In the genomic region with DNA sequence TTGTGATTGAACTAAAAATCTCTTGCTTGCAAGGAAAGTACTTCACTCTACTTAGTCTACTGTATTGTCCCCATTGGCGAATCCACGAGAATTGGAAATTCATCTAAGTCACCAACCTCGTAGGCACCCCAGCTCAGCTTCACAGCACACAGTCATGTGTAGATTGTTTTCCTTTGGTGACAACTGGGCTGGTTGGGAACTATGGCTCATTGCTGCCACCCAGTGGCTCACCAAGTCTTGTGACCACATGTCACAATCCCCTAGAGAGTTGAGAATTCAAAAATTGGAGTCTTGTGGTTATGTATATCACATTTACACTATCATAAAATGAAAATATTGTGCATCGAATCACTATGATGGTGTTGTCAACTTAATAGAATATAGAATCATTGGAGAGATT, we compare ENCODE assay signal across 9 mouse cellular contexts. TPM values are rescaled to one million over a fixed set of nuclear protein-coding genes. Genes with fewer than 3 reads are reported as not detected.
A peak's percentile ranks its signal among the peaks of the same experiment; 100 is the strongest.
DNase-seq lines count a peak whose midpoint lies in the region; ATAC-seq and TF ChIP-seq lines count a peak whose summit lies in the region.
"Had no signal": no experiment of that assay in that cellular context is flagged by ENCODE, and none has a peak within 500 bp of the region (broad histone marks: within the 10 kb centered on the region; RNA-seq: fewer than 3 reads in every experiment).

No protein-coding gene starts in this region.

- no peak overlapping the region for H3K4me3 ChIP-seq in forebrain, embryonic 13.5 days
- H3K4me3 ChIP-seq in forebrain, embryonic 10.5 days = no peak overlapping the region
- H3K4me3 ChIP-seq in limb, embryonic 14.5 days (replicated peaks; ENCODE audit: low read length) = no peak overlapping the region
- H3K4me3 ChIP-seq: neural tube, embryonic 13.5 days had no signal

- no peaks in the 10 kb centered on the region for H3K9me3 ChIP-seq in forebrain, embryonic 13.5 days (replicated peaks)
- H3K9me3 ChIP-seq in forebrain, embryonic 10.5 days = no peaks in the 10 kb centered on the region
- H3K9me3 ChIP-seq in limb, embryonic 14.5 days (ENCODE audit: control insufficient read depth, low read length) = no peaks in the 10 kb centered on the region
- H3K9me3 ChIP-seq: neural tube, embryonic 13.5 days had no signal

- ATAC-seq in forebrain, embryonic 13.5 days = 0 out of 2 replicates have a peak, but pooled peaks have one; percentile 30
- ATAC-seq in hematopoietic stem cell, adult 5-6 weeks (replicated peaks in 1 of 2; ENCODE audit: insufficient read depth in 1 of 2, low FRiP score in 2 of 2, low TSS enrichment in 1 of 2, low read depth in 1 of 2, poor library complexity in 2 of 2, severe bottlenecking in 2 of 2) = peak; percentile 73 to 80; a peak in 3 of 4 replicates
- ATAC-seq in limb, embryonic 14.5 days (ENCODE audit: low FRiP score, low read depth) = no peak

- no peaks in the 10 kb centered on the region for H3K4me1 ChIP-seq in forebrain, embryonic 13.5 days
- no peaks in the 10 kb centered on the region for H3K4me1 ChIP-seq in forebrain, embryonic 10.5 days
- no peaks in the 10 kb centered on the region for H3K4me1 ChIP-seq in limb, embryonic 14.5 days (ENCODE audit: control insufficient read depth, insufficient read depth, low read length)
- H3K4me1 ChIP-seq: neural tube, embryonic 13.5 days had no signal

- no peaks in the 10 kb centered on the region for H3K36me3 ChIP-seq in forebrain, embryonic 13.5 days (ENCODE audit: poor library complexity, severe bottlenecking)
- no peaks in the 10 kb centered on the region for H3K36me3 ChIP-seq in forebrain, embryonic 10.5 days (replicated peaks)
- no peaks in the 10 kb centered on the region for H3K36me3 ChIP-seq in limb, embryonic 14.5 days (ENCODE audit: control insufficient read depth, insufficient read depth, low read length)
- H3K36me3 ChIP-seq: neural tube, embryonic 13.5 days had no signal

- DNase-seq in forebrain, embryonic 10.5 days (ENCODE audit: extremely low spot score, low spot score) = no peak
- DNase-seq in urinary bladder, postnatal 14 days (ENCODE audit: low spot score) = peak; percentile 62
- DNase-seq in urinary bladder, adult 2 months (ENCODE audit: low spot score) = no peak
- DNase-seq in cerebellum, postnatal 10 days = peak; percentile 80 to 81
- DNase-seq in limb, embryonic 14.5 days (ENCODE audit: low spot score) = peak; percentile 55
- DNase-seq in right cerebral cortex, adult 2 months (ENCODE audit: low spot score in 2 of 2) = peak; percentile 69 to 75

- no peak for TF ChIP-seq POLR2A in limb, embryonic 14.5 days (IDR thresholded peaks at IDR 0.05; ENCODE audit: borderline replicate concordance, extremely low read depth, insufficient read depth, insufficient read length)

- 0 out of 2 replicates have a peak, but pooled peaks cover 3% of the 10 kb centered on the region for H3K27me3 ChIP-seq in forebrain, embryonic 13.5 days
- H3K27me3 ChIP-seq in forebrain, embryonic 10.5 days (ENCODE audit: poor library complexity, severe bottlenecking) = no peaks in the 10 kb centered on the region
- no peaks in the 10 kb centered on the region for H3K27me3 ChIP-seq in limb, embryonic 14.5 days (ENCODE audit: control insufficient read depth, insufficient read depth, low read length)
- H3K27me3 ChIP-seq: neural tube, embryonic 13.5 days had no signal

- no peak overlapping the region for H3K27ac ChIP-seq in forebrain, embryonic 13.5 days
- no peak overlapping the region for H3K27ac ChIP-seq in forebrain, embryonic 10.5 days
- no peak overlapping the region for H3K27ac ChIP-seq in limb, embryonic 14.5 days (replicated peaks; ENCODE audit: low read depth, low read length)
- H3K27ac ChIP-seq: neural tube, embryonic 13.5 days had no signal

- 53% methylated on average over 4 of the region's 4 CpGs for WGBS in forebrain, embryonic 13.5 days
- 63% methylated on average over 4 of the region's 4 CpGs for WGBS in forebrain, embryonic 10.5 days
- 50% methylated on average over 4 of the region's 4 CpGs for WGBS in limb, embryonic 14.5 days

- no peak overlapping the region for H3K4me2 ChIP-seq in forebrain, embryonic 13.5 days
- H3K4me2 ChIP-seq in limb, embryonic 14.5 days (replicated peaks; ENCODE audit: low read depth, low read length, severe bottlenecking) = no peak overlapping the region
- H3K4me2 ChIP-seq: neural tube, embryonic 13.5 days had no signal

- no peak overlapping the region for H3K9ac ChIP-seq in forebrain, embryonic 13.5 days
- H3K9ac ChIP-seq in limb, embryonic 14.5 days (ENCODE audit: low read depth, low read length, severe bottlenecking) = no peak overlapping the region
- H3K9ac ChIP-seq: neural tube, embryonic 13.5 days had no signal

RNA-seq across cellular contexts. Expression of gene Plekhb2, which starts 47.1 kb away (rescaled TPM):
- 53.1 and 61.6 TPM in 2 replicates for polyA plus RNA-seq in forebrain, embryonic 13.5 days (2015; fragmentation: Nextera tagmentation; extraction: Ambion mirVana)
- polyA plus RNA-seq in forebrain, embryonic 10.5 days (2016; fragmentation: Nextera tagmentation; extraction: Ambion mirVana) = 43.2 and 44.7 TPM in 2 replicates
- 120 and 125 TPM in 2 replicates for polyA plus RNA-seq in urinary bladder, adult 2 months (2012; rRNA removed)
- 23.7 and 25.8 TPM in 2 replicates for total RNA-seq in hematopoietic stem cell, adult 5-6 weeks (2017)
- 9.5 and 10.1 TPM in 2 replicates for polyA plus RNA-seq in limb, embryonic 14.5 days (2012; rRNA removed)
- polyA plus RNA-seq in limb, embryonic 14.5 days (2014; fragmentation: Nextera tagmentation; extraction: Ambion mirVana) = 14.5 and 15.6 TPM in 2 replicates

RNA-seq across cellular contexts. Expression of gene Fam168b, which starts 54.0 kb away (rescaled TPM):
- 126 and 137 TPM in 2 replicates for polyA plus RNA-seq in forebrain, embryonic 13.5 days (2015; fragmentation: Nextera tagmentation; extraction: Ambion mirVana)
- 112 and 118 TPM in 2 replicates for polyA plus RNA-seq in forebrain, embryonic 10.5 days (2016; fragmentation: Nextera tagmentation; extraction: Ambion mirVana)
- 90.5 and 98.5 TPM in 2 replicates for polyA plus RNA-seq in urinary bladder, adult 2 months (2012; rRNA removed)
- total RNA-seq in hematopoietic stem cell, adult 5-6 weeks (2017) = 83.2 and 94.6 TPM in 2 replicates
- 210 and 382 TPM in 2 replicates for polyA plus RNA-seq in limb, embryonic 14.5 days (2012; rRNA removed)
- polyA plus RNA-seq in limb, embryonic 14.5 days (2014; fragmentation: Nextera tagmentation; extraction: Ambion mirVana) = 76.7 and 90.0 TPM in 2 replicates

Comparison
In these comparisons a context has a peak if more than half of its experiments do, and no peak if none do; other contexts are left out.
1. DNase-seq: peak in urinary bladder, postnatal 14 days (single experiment), cerebellum, postnatal 10 days (2 of 2), limb, embryonic 14.5 days (single experiment) and right cerebral cortex, adult 2 months (2 of 2); none in forebrain, embryonic 10.5 days (single experiment) and urinary bladder, adult 2 months (single experiment).